Mouse (Mus musculus) stomach, postnatal 0 days (tissue): ENCODE data around the gene Selenos. TPM values are rescaled to one million over a fixed set of nuclear protein-coding genes. Genes with fewer than 3 reads are reported as not detected.

Source experiments
- ATAC-seq: fragments of 200-750 bp; cut with Nextera tagmentation; 2 replicates; pipeline ENCODE4 v1.8.0; 2017; ENCODE audit not compliant: low FRiP score, low TSS enrichment
- DNase-seq: peaks from one replicate; pipeline ENCODE4 v3.0.0-alpha.2; 2016; ENCODE audit warnings: low spot score
- H3K27ac ChIP-seq: fragments of 300-500 bp; sonication (generic); replicated peaks from 2 replicates; pipeline ENCODE4 v1.5.1; 2014; ENCODE audit warnings: mild to moderate bottlenecking, control low read depth
- H3K27me3 ChIP-seq: fragments of 300-500 bp; sonication (generic); 2 replicates; pipeline ENCODE4 v1.6.1; 2014; ENCODE audit warnings: low read length; ENCODE audit not compliant: control insufficient read depth, insufficient read depth
- H3K36me3 ChIP-seq: fragments of 300-500 bp; sonication (generic); 2 replicates; pipeline ENCODE4 v1.6.1; 2014; ENCODE audit warnings: low read length, mixed read lengths; ENCODE audit not compliant: control insufficient read depth, insufficient read depth
- H3K4me1 ChIP-seq: fragments of 300-500 bp; sonication (generic); replicated peaks from 2 replicates; pipeline ENCODE4 v1.6.1; 2014; ENCODE audit warnings: antibody characterized with exemption; ENCODE audit not compliant: control insufficient read depth, insufficient read depth
- H3K4me2 ChIP-seq: fragments of 300-500 bp; sonication (generic); replicated peaks from 2 replicates; pipeline ENCODE4 v1.6.1; 2014; ENCODE audit warnings: low read depth, mild to moderate bottlenecking, control low read depth, moderate library complexity
- H3K4me3 ChIP-seq: fragments of 300-500 bp; sonication (generic); 2 replicates; pipeline ENCODE4 v1.5.1; 2014; ENCODE audit warnings: low read depth, low read length, control low read depth
- H3K9ac ChIP-seq: fragments of 300-500 bp; sonication (generic); 2 replicates; pipeline ENCODE4 v1.6.1; 2014; ENCODE audit warnings: mild to moderate bottlenecking, low read length, control low read depth, mixed read lengths
- H3K9me3 ChIP-seq: fragments of 300-500 bp; sonication (generic); 2 replicates; pipeline ENCODE4 v1.6.1; 2016; ENCODE audit warnings: low read length; ENCODE audit not compliant: control insufficient read depth
- CTCF ChIP-seq: IDR thresholded peaks from 2 replicates; pipeline ENCODE4 v1.5.1; 2016; ENCODE audit warnings: antibody characterized with exemption, low read depth, mild to moderate bottlenecking, moderate library complexity
- EP300 ChIP-seq: optimal IDR thresholded peaks from 2 replicates; pipeline ENCODE3; 2016; ENCODE audit warnings: antibody characterized with exemption
- WGBS: fragments of 180-500 bp; shearing (Covaris S2); extraction: QIAGEN DNeasy Blood & Tissue Kit; methylation state at CpG from one replicate; pipeline ENCODE4 v1.1.7; 2014; 5-methylcytosine and 5-hydroxymethylcytosine counted together
- polyA plus RNA-seq: library from polyadenylated mRNA; unstranded; fragments of >200 nt; fragmentation: Nextera tagmentation; extraction: Ambion mirVana; gene quantifications from 2 replicates; pipeline ENCODE4 v1.2.1, GENCODE M21; 2015

Gene Selenos
- polyA plus RNA-seq, 1 experiment from 2014 or later, result 143 TPM

DNA sequence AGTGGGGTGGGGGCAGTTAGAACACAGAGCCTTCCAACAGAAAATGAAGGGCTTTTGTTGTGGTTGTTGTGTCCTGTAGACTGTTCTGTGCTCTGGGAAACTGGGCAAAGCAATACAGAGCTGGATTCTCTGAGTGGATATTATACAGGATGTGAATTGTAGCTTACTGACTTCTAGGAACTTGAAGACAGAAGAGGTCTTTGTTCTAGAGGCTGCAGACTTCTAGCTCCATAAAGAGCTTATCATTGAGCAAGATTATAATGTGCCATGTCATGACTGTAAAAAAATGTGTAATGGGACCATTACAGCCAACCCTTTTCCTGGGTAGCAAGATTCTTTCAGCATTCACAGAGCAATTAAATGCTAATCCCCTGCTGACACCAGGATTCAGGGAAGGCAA is 56.7 kb downstream of the Selenos start:
- peak; percentile 86 for ATAC-seq
- TF ChIP-seq CTCF (no peak), EP300 (no peak)
- H3K36me3 ChIP-seq, result no peaks in the 10 kb centered on the region
- H3K9me3 ChIP-seq, result no peaks in the 10 kb centered on the region
- no peak overlapping the region for H3K9ac ChIP-seq
- H3K4me2 ChIP-seq, result no peak overlapping the region
- H3K27me3 ChIP-seq, result no peaks in the 10 kb centered on the region
- DNase-seq, result no peak
- H3K27ac ChIP-seq, result peak overlapping the region; percentile 82
- H3K4me1 ChIP-seq, result peaks cover 4% of the 10 kb centered on the region; the same call in 1 of the 2 replicates
- no peak overlapping the region for H3K4me3 ChIP-seq

DNA sequence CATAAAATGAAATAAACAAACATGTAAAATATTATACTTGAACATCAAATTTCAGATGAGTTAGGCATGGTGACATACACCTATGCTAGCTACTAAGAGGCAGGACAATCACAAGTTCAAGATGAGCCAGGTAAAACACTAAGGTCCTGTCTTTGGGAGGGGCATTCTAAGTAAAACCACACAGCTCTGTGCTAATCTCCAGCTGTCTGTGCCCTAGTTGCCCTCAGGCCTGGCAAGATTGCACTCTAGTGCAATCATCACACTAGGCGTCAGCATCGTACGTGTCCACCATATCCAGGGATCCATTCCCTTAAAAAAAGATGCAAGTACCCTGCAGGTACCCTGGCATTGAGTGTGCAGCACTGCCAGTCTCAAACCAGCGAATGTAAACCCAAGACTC is 57.9 kb downstream of the Selenos start:
- Histone ChIP-seq H3K9ac (no peak overlapping the region), H3K36me3 (no peaks in the 10 kb centered on the region), H3K4me1 (peaks cover 4% of the 10 kb centered on the region; the same call in 1 of the 2 replicates), H3K4me2 (no peak overlapping the region), H3K27ac (no peak overlapping the region), H3K4me3 (no peak overlapping the region), H3K9me3 (no peaks in the 10 kb centered on the region), H3K27me3 (no peaks in the 10 kb centered on the region)
- WGBS, result 89% methylated on average over 4 of the region's 4 CpGs
- no peak for ATAC-seq
- no peak for DNase-seq
- TF ChIP-seq EP300 (no peak), CTCF (no peak)

- Histone ChIP-seq H3K9me3 (no peaks in the 10 kb centered on the region), H3K27ac (no peak overlapping the region), H3K9ac (no peak overlapping the region), H3K4me2 (no peak overlapping the region), H3K36me3 (no peaks in the 10 kb centered on the region), H3K4me3 (no peak overlapping the region), H3K4me1 (peaks cover 4% of the 10 kb centered on the region; the same call in 1 of the 2 replicates), H3K27me3 (no peaks in the 10 kb centered on the region)
- WGBS, result 32% methylated on average over 4 of the region's 4 CpGs
- no peak for ATAC-seq
- no peak for DNase-seq
- TF ChIP-seq CTCF, result no peak
- no peak for TF ChIP-seq EP300
These were observed 58.9 kb downstream of the Selenos start for GRCm38 (mm10) chr7:66138301-66138700.

- TF ChIP-seq CTCF (no peak), EP300 (no peak)
- Histone ChIP-seq H3K9me3 (no peaks in the 10 kb centered on the region), H3K27me3 (no peaks in the 10 kb centered on the region), H3K36me3 (no peaks in the 10 kb centered on the region), H3K4me3 (no peak overlapping the region), H3K4me1 (peaks cover 4% of the 10 kb centered on the region; the same call in 1 of the 2 replicates), H3K4me2 (no peak overlapping the region), H3K27ac (no peak overlapping the region), H3K9ac (no peak overlapping the region)
- ATAC-seq, result no peak
- DNase-seq, result no peak
- WGBS, result 82% methylated on average over 5 of the region's 5 CpGs
These were observed 59.4 kb downstream of the Selenos start for GRCm38 (mm10) chr7:66138878-66139277.

Other genes with a start within 250 kb of the Selenos start
- gene Pcsk6, start 217.9 kb upstream of the Selenos start, polyA plus RNA-seq, result 7.0 and 12.0 TPM in 2 replicates
- gene Gm45213, start 36.0 kb upstream of the Selenos start, polyA plus RNA-seq, result not detected in 2 replicates
- 65.0 and 69.6 TPM in 2 replicates for gene Snrpa1, start 20.6 kb upstream of the Selenos start, polyA plus RNA-seq
- 5.8 and 6.1 TPM in 2 replicates for gene Chsy1, start 29.9 kb downstream of the Selenos start, polyA plus RNA-seq